Mouse (Mus musculus) hindbrain, postnatal 0 days (tissue): ENCODE measurements around the gene Zfp704. TPM values are rescaled to one million over a fixed set of nuclear protein-coding genes. Genes with fewer than 3 reads are reported as not detected.

ENCODE experiments used
- ATAC-seq: fragments of 200-750 bp; cut with Nextera tagmentation; 2 replicates; pipeline ENCODE4 v1.8.0; 2017; ENCODE audit warnings: mild to moderate bottlenecking, moderate TSS enrichment, moderate library complexity
- DNase-seq: peaks from one replicate; pipeline ENCODE4 v3.0.0-alpha.2; 2015; ENCODE audit warnings: low spot score
- H3K27ac ChIP-seq: fragments of 300-500 bp; sonication (generic); 2 replicates; pipeline ENCODE4 v1.5.1; 2014; ENCODE audit warnings: mild to moderate bottlenecking
- H3K27me3 ChIP-seq: fragments of 300-500 bp; sonication (generic); 2 replicates; pipeline ENCODE4 v1.6.1; 2014; ENCODE audit warnings: low read length, mixed read lengths; ENCODE audit not compliant: insufficient read depth
- H3K36me3 ChIP-seq: fragments of 300-500 bp; sonication (generic); 2 replicates; pipeline ENCODE4 v1.6.1; 2014; ENCODE audit warnings: low read length, mixed read lengths; ENCODE audit not compliant: insufficient read depth
- H3K4me1 ChIP-seq: fragments of 300-500 bp; sonication (generic); 2 replicates; pipeline ENCODE4 v1.6.1; 2014; ENCODE audit warnings: antibody characterized with exemption, low read length, mixed read lengths; ENCODE audit not compliant: insufficient read depth
- H3K4me2 ChIP-seq: fragments of 300-500 bp; sonication (generic); 2 replicates; pipeline ENCODE4 v1.6.1; 2014; ENCODE audit warnings: low read depth, mild to moderate bottlenecking, low read length, moderate library complexity, mixed read lengths
- H3K4me3 ChIP-seq: fragments of 300-500 bp; sonication (generic); 2 replicates; pipeline ENCODE4 v1.5.1; 2014; ENCODE audit warnings: low read length
- H3K9ac ChIP-seq: fragments of 300-500 bp; sonication (generic); replicated peaks from 2 replicates; pipeline ENCODE4 v1.6.1; 2014; ENCODE audit warnings: mild to moderate bottlenecking, low read length, moderate library complexity, mixed read lengths
- H3K9me3 ChIP-seq: fragments of 300-500 bp; sonication (generic); 2 replicates; pipeline ENCODE4 v1.6.1; 2016; ENCODE audit warnings: low read length, mixed read lengths
- CTCF ChIP-seq: IDR thresholded peaks from 2 replicates; pipeline ENCODE4 v1.5.1; 2016; ENCODE audit warnings: antibody characterized with exemption, control low read depth, low read depth
- WGBS: fragments of 180-500 bp; shearing (Covaris S2); extraction: QIAGEN DNeasy Blood & Tissue Kit; methylation state at CpG from one replicate; pipeline ENCODE4 v1.1.7; 2014; 5-methylcytosine and 5-hydroxymethylcytosine counted together
- polyA plus RNA-seq: library from polyadenylated mRNA; unstranded; fragments of >200 nt; fragmentation: Nextera tagmentation; extraction: Ambion mirVana; gene quantifications from 2 replicates; pipeline ENCODE4 v1.2.1, GENCODE M21; 2015
- total RNA-seq: library from RNA; depleted of rRNA; stranded (reverse); fragments of >200 nt; gene quantifications from 2 replicates; pipeline ENCODE4 v1.2.3, GENCODE M21; 2014

Gene Zfp704
- total and polyA plus RNA-seq, 2 experiments from 2014 or later, result 11.2 to 57.5 TPM

- H3K4me2 ChIP-seq, result no peak overlapping the region
- no peaks in the 10 kb centered on the region for H3K9me3 ChIP-seq
- DNase-seq, result no peak
- H3K9ac ChIP-seq, result no peak overlapping the region
- WGBS, result 79% methylated on average over 6 of the region's 6 CpGs
- no peaks in the 10 kb centered on the region for H3K27me3 ChIP-seq
- no peaks in the 10 kb centered on the region for H3K4me1 ChIP-seq
- no peak for TF ChIP-seq CTCF
- H3K36me3 ChIP-seq, result no peaks in the 10 kb centered on the region
- H3K4me3 ChIP-seq, result no peak overlapping the region
- ATAC-seq, result no peak
- H3K27ac ChIP-seq, result no peak overlapping the region
These were observed 9.3 kb downstream of the Zfp704 start for GRCm38 (mm10) chr3:9600577-9600976.

DNA sequence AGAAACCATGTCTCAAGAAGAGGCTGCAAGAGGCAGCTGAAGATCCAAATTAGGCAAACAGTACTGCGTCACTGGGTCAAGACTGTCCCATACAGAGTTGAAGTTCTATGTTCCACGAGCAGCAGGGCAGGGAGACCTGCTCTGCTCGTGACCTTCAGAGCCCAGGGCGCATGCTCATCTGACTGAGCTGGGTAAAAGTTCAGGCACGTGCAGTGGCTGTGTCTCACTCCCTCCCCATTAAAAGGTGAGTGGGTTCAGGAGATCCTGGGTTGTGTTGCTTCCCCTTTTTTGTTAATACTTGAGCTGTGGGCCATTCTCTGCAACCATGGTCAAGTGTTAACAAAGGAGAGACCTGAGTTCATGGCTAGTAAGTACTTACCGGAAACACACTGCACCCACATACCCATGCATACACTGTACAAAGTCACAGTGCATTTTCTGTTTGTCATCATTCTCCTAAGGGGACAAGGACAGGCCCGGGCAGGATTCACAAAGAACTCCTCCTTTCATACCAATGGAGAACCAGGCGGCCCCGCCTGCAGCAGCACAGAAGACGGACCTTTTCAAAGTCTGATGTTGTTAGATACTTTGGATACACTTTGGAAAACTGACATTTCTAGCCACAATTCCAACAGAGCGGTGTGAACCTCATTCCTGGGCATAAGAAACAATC is 10.0 kb downstream of the Zfp704 start:
- TF ChIP-seq CTCF, result no peak
- Histone ChIP-seq H3K4me2 (no peak overlapping the region), H3K36me3 (no peaks in the 10 kb centered on the region), H3K9me3 (no peaks in the 10 kb centered on the region), H3K4me3 (no peak overlapping the region), H3K9ac (no peak overlapping the region), H3K27ac (no peak overlapping the region), H3K4me1 (no peaks in the 10 kb centered on the region), H3K27me3 (no peaks in the 10 kb centered on the region)
- WGBS, result 83% methylated on average over 11 of the region's 11 CpGs
- ATAC-seq, result no peak
- no peak for DNase-seq

DNA sequence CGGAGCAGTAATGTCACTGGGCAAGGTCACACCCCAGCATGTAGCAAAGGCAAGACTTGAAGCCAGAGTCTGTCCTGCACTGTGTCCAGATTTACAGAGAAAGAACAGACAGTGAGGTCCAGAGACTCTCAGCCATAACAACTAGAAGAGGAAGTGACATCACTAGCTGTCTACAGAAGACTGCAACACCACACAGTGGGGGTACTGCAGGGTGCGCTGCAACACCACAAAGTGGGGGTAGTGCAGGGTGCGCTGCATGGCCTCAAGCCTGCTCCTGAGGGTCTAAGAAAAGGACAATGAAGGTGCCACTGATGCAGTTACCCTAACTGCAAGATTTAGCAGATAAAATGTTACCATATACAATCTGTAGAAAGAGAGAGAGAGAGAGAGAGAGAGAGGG is 11.8 kb downstream of the Zfp704 start:
- ATAC-seq (no peak), DNase-seq (no peak)
- Histone ChIP-seq H3K27me3 (no peaks in the 10 kb centered on the region), H3K9me3 (no peaks in the 10 kb centered on the region), H3K36me3 (no peaks in the 10 kb centered on the region), H3K4me1 (no peaks in the 10 kb centered on the region), H3K27ac (no peak overlapping the region), H3K4me3 (no peak overlapping the region), H3K4me2 (no peak overlapping the region), H3K9ac (no peak overlapping the region)
- WGBS, result 85% methylated on average over 3 of the region's 3 CpGs
- TF ChIP-seq CTCF, result no peak

GRCm38 (mm10) chr3:9594457-9594856 is 15.4 kb downstream of the Zfp704 start:
- H3K27me3 ChIP-seq, result no peaks in the 10 kb centered on the region
- WGBS, result 71% methylated on average over 7 of the region's 7 CpGs
- ATAC-seq (no peak), DNase-seq (no peak)
- H3K27ac ChIP-seq, result no peak overlapping the region
- TF ChIP-seq CTCF, result no peak
- H3K4me1 ChIP-seq, result no peaks in the 10 kb centered on the region
- no peak overlapping the region for H3K4me2 ChIP-seq
- no peak overlapping the region for H3K9ac ChIP-seq
- H3K36me3 ChIP-seq, result no peaks in the 10 kb centered on the region
- H3K4me3 ChIP-seq, result no peak overlapping the region
- H3K9me3 ChIP-seq, result no peaks in the 10 kb centered on the region

GRCm38 (mm10) chr3:9593832-9594231 is 16.1 kb downstream of the Zfp704 start:
- 94% methylated on average over 2 of the region's 2 CpGs for WGBS
- TF ChIP-seq CTCF, result peak; percentile 63
- Histone ChIP-seq H3K4me1 (no peaks in the 10 kb centered on the region), H3K27me3 (no peaks in the 10 kb centered on the region), H3K9ac (no peak overlapping the region), H3K9me3 (no peaks in the 10 kb centered on the region), H3K4me3 (no peak overlapping the region), H3K36me3 (no peaks in the 10 kb centered on the region), H3K4me2 (no peak overlapping the region), H3K27ac (no peak overlapping the region)
- ATAC-seq (peak; percentile 50; the same call in 1 of the 2 replicates), DNase-seq (peak; percentile 66)

DNA sequence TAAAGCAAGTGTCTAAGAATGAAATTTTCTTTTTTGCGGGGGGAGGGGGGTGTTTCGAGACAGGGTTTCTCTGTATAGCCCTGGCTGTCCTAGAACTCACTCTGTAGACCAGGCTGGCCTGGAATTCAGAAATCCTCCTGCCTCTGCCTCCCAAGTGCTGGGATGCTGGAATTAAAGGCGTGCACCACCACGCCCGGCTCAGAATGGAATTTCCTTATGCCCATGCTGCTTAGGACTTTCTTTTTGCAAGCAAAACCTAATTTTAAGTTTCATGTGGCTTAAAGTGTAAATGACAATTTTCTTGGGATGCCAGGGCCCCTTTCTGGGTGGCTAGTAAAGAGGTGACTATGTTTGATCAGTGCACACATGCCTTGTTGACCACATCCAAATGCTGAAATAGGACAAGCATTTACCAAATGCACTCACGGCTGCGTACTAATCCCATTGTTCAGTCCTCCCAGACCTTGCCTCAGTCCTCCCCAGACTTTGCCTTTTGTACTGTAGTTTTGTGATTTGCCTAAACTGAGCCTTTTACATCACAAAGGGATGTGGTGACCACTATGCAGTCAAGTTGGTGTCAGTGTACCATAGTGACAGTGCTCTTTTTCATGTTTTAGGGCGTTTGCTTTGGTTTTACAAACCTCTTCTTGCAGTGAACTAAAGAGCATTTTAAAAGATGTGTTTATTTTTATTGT is 18.3 kb downstream of the Zfp704 start:
- Histone ChIP-seq H3K4me1 (no peaks in the 10 kb centered on the region), H3K27ac (no peak overlapping the region), H3K9ac (no peak overlapping the region), H3K27me3 (no peaks in the 10 kb centered on the region), H3K4me2 (no peak overlapping the region), H3K9me3 (no peaks in the 10 kb centered on the region), H3K4me3 (no peak overlapping the region), H3K36me3 (no peaks in the 10 kb centered on the region)
- WGBS, result 93% methylated on average over 8 of the region's 8 CpGs
- no peak for ATAC-seq
- TF ChIP-seq CTCF, result no peak
- no peak for DNase-seq

DNA sequence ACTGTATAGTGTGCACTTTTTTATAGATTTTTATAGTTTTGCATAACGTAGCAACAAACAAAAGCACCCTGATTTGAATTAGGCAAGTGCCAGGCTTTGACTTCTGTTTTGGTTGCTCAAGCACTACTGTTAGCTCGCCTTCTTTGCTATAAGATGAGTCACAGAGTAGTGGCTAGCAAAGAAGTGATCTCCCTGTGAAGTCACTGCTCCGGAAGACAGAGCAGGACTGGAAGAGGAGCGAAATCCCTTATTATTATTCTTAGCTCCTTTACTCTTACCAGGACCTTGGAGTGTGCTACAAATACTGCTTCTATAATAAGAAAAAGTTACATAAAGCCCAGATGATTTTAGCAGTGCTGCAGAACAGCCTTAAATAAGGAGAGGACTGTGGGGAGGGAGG is 21.2 kb downstream of the Zfp704 start:
- no peak overlapping the region for H3K27ac ChIP-seq
- H3K36me3 ChIP-seq, result no peaks in the 10 kb centered on the region
- H3K9ac ChIP-seq, result no peak overlapping the region
- H3K4me1 ChIP-seq, result 0 out of 2 replicates have a peak, but pooled peaks cover 3% of the 10 kb centered on the region
- DNase-seq (no peak), ATAC-seq (no peak)
- no peak overlapping the region for H3K4me3 ChIP-seq
- WGBS, result 88% methylated on average over 4 of the region's 4 CpGs
- no peaks in the 10 kb centered on the region for H3K27me3 ChIP-seq
- TF ChIP-seq CTCF, result no peak
- no peaks in the 10 kb centered on the region for H3K9me3 ChIP-seq
- H3K4me2 ChIP-seq, result no peak overlapping the region
